Mouse (Mus musculus): Measurements from ENCODE around the gene Mkrn3. TPM values are rescaled to one million over a fixed set of nuclear protein-coding genes. Genes with fewer than 3 reads are reported as not detected.
A peak's percentile ranks its signal among the peaks of the same experiment; 100 is the strongest.

The Mkrn3 gene
- total RNA-seq (2021) (under 1 TPM; 0.23 to 0.30 TPM), polyA plus RNA-seq (2012; rRNA removed) (0.27 and 0.53 TPM in 2 replicates)
- long read RNA-seq, result 0 reads

GRCm38 (mm10) chr7:62419493-62420360 is at the start of gene Mkrn3:
Mkrn3 (minus strand) TSS chr7:62420139.
- peak within 1 kb of the TSS; percentile 63 for H3K4me3 ChIP-seq
- H3K4me1 ChIP-seq (ENCODE audit: control insufficient read depth, insufficient read depth, low read length), result no peaks in the 10 kb centered on the region
- 16% methylated on average over 49 of the region's 49 CpGs for WGBS
- H3K36me3 ChIP-seq (ENCODE audit: control insufficient read depth, insufficient read depth, low read length), result no peaks in the 10 kb centered on the region
- TF ChIP-seq CTCF (IDR thresholded peaks at IDR 0.05) (no peak), POLR2A (IDR thresholded peaks at IDR 0.05; ENCODE audit: insufficient read depth, low read depth, low read length) (peak; percentile 60), EP300 (IDR thresholded peaks at IDR 0.05; ENCODE audit: insufficient read depth, low read depth, low read length) (no peak)
- intact Hi-C loops (cut with DNase I), result no loop called here
- H3K27me3 ChIP-seq (ENCODE audit: control insufficient read depth, insufficient read depth, low read length), result no peaks in the 10 kb centered on the region
- H3K27ac ChIP-seq, result peak within 1 kb of the TSS; percentile 38; the same call in 1 of the 2 replicates
- H3K79me2 ChIP-seq (replicated peaks; ENCODE audit: control insufficient read depth, insufficient read depth, low read length), result no peaks in the 10 kb centered on the region
- DNase-seq, result peak; percentile 63 to 80
- peak within 1 kb of the TSS; percentile 37 for H3K9ac ChIP-seq (ENCODE audit: low read depth, low read length)

- H3K9ac ChIP-seq (ENCODE audit: low read depth, low read length), result peak within 1 kb of the TSS; percentile 89
- H3K36me3 ChIP-seq (ENCODE audit: control insufficient read depth, insufficient read depth, low read length), result no peaks in the 10 kb centered on the region
- WGBS, result 18% methylated on average over 79 of the region's 82 CpGs
- H3K4me1 ChIP-seq (ENCODE audit: control insufficient read depth, insufficient read depth, low read length), result no peaks in the 10 kb centered on the region; the same call in 1 of the 2 replicates
- intact Hi-C loops (cut with DNase I), result no loop called here
- H3K4me3 ChIP-seq, result peak within 1 kb of the TSS; percentile 58
- peak; percentile 77 to 79 for DNase-seq
- H3K79me2 ChIP-seq (replicated peaks; ENCODE audit: control insufficient read depth, insufficient read depth, low read length), result no peaks in the 10 kb centered on the region
- TF ChIP-seq EP300 (IDR thresholded peaks at IDR 0.05; ENCODE audit: insufficient read depth, low read depth, low read length) (no peak), CTCF (IDR thresholded peaks at IDR 0.05) (peak; percentile 79), POLR2A (IDR thresholded peaks at IDR 0.05; ENCODE audit: insufficient read depth, low read depth, low read length) (no peak)
- peak within 1 kb of the TSS; percentile 39 for H3K27ac ChIP-seq
- 0 out of 2 replicates have a peak, but pooled peaks cover 1% of the 10 kb centered on the region for H3K27me3 ChIP-seq (ENCODE audit: control insufficient read depth, insufficient read depth, low read length)
Measured at GRCm38 (mm10) chr7:62463878-62464755, 44.2 kb upstream of the Mkrn3 start, which contains the start of gene Peg12. Peg12 (minus strand) TSS chr7:62464510.

GRCm38 (mm10) chr7:62463007-62463877 is 43.3 kb upstream of the Mkrn3 start:
- Histone ChIP-seq H3K9ac (ENCODE audit: low read depth, low read length) (peak overlapping the region; percentile 89), H3K36me3 (ENCODE audit: control insufficient read depth, insufficient read depth, low read length) (no peaks in the 10 kb centered on the region), H3K79me2 (replicated peaks; ENCODE audit: control insufficient read depth, insufficient read depth, low read length) (no peaks in the 10 kb centered on the region), H3K27ac (peak overlapping the region; percentile 39), H3K27me3 (ENCODE audit: control insufficient read depth, insufficient read depth, low read length) (0 out of 2 replicates have a peak, but pooled peaks cover 1% of the 10 kb centered on the region), H3K4me3 (peak overlapping the region; percentile 58), H3K4me1 (ENCODE audit: control insufficient read depth, insufficient read depth, low read length) (no peaks in the 10 kb centered on the region; the same call in 1 of the 2 replicates)
- TF ChIP-seq EP300 (IDR thresholded peaks at IDR 0.05; ENCODE audit: insufficient read depth, low read depth, low read length) (no peak), CTCF (IDR thresholded peaks at IDR 0.05) (no peak), POLR2A (IDR thresholded peaks at IDR 0.05; ENCODE audit: insufficient read depth, low read depth, low read length) (no peak)
- peak; percentile 16 to 36 for DNase-seq
- intact Hi-C loops (cut with DNase I), result no loop called here
- WGBS, result 23% methylated on average over 55 of the region's 55 CpGs

GRCm38 (mm10) chr7:62462229-62463006 is 42.5 kb upstream of the Mkrn3 start:
- intact Hi-C loops (cut with DNase I), result no loop called here
- Histone ChIP-seq H3K36me3 (ENCODE audit: control insufficient read depth, insufficient read depth, low read length) (no peaks in the 10 kb centered on the region), H3K79me2 (replicated peaks; ENCODE audit: control insufficient read depth, insufficient read depth, low read length) (no peaks in the 10 kb centered on the region), H3K9ac (ENCODE audit: low read depth, low read length) (no peak overlapping the region), H3K27ac (no peak overlapping the region), H3K27me3 (ENCODE audit: control insufficient read depth, insufficient read depth, low read length) (0 out of 2 replicates have a peak, but pooled peaks cover 1% of the 10 kb centered on the region), H3K4me1 (ENCODE audit: control insufficient read depth, insufficient read depth, low read length) (no peaks in the 10 kb centered on the region; the same call in 1 of the 2 replicates), H3K4me3 (no peak overlapping the region)
- DNase-seq, result no peak
- 25% methylated on average over 13 of the region's 13 CpGs for WGBS
- TF ChIP-seq POLR2A (IDR thresholded peaks at IDR 0.05; ENCODE audit: insufficient read depth, low read depth, low read length) (no peak), CTCF (IDR thresholded peaks at IDR 0.05) (no peak), EP300 (IDR thresholded peaks at IDR 0.05; ENCODE audit: insufficient read depth, low read depth, low read length) (no peak)
